Mouse (Mus musculus): ENCODE data around the gene Tekt1.

Gene Tekt1

DNA sequence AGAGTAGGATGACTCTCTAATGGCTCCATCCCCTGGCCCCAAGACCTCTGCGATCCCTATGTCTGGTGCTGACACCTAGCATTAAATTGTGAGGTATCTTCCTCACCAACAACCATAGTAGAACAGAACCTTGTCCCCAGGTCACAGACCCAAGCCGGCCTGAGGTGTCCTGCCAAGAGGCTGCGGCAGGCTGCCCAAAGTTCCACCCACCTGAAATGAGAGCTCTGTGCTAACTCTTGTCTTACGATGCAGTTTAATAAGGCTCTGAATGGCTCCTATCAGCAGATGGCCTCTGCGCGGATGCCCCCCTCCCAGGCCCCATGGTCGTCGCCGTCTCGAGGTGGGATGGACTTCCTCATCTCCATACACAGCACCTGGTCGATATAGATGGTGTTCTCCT lies 17.8 kb downstream of the Tekt1 start:
- in situ Hi-C loops (cut with MboI; ENCODE audit: low sequenced_read_pairs), result loop anchor here (5.0 kb wide), 1 partner anchor 78 kb away; no protein-coding TSS in a partner anchor

DNA sequence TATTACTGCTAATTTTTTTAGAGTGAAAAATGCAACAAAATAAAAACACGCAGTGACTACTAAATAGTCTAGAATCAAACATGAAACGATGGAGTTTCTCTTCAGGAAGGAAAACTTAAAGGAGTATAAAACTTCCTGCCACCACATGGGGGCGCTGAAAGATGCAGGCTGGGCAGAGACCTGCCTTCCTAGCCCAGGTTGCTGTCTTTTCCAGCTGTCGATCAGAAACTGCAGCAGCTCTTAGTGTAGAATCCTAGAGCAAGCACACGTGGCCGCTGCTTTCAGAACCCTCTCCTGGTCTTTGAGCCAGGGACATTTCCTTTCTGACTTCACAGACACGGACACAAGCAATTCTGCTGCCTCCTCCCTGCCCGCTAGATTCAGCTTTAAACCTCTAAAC lies 18.3 kb downstream of the Tekt1 start:
- in situ Hi-C loops (cut with MboI; ENCODE audit: low sequenced_read_pairs), result loop anchor here (5.0 kb wide), 1 partner anchor 78 kb away; no protein-coding TSS in a partner anchor

DNA sequence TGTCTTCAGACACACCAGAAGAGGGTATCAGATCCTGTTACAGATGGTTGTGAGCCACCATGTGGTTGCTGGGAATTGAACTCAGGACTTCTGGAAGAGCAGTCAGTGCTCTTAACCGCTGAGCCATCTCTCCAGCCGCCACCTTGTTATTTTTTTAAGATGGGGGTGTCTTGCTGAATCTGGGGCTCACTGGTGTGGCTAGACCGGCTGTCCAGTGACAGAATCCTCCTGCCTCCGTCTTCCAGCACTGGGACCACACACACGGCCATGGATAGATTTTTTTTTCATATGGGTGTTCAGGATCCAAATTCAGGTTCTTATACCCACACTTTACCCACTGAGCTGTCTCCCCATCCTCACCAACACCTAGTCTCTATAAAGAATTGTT lies 19.0 kb downstream of the Tekt1 start:
- in situ Hi-C loops (cut with MboI; ENCODE audit: low sequenced_read_pairs), result loop anchor here (5.0 kb wide), 1 partner anchor 79 kb away; no protein-coding TSS in a partner anchor

DNA sequence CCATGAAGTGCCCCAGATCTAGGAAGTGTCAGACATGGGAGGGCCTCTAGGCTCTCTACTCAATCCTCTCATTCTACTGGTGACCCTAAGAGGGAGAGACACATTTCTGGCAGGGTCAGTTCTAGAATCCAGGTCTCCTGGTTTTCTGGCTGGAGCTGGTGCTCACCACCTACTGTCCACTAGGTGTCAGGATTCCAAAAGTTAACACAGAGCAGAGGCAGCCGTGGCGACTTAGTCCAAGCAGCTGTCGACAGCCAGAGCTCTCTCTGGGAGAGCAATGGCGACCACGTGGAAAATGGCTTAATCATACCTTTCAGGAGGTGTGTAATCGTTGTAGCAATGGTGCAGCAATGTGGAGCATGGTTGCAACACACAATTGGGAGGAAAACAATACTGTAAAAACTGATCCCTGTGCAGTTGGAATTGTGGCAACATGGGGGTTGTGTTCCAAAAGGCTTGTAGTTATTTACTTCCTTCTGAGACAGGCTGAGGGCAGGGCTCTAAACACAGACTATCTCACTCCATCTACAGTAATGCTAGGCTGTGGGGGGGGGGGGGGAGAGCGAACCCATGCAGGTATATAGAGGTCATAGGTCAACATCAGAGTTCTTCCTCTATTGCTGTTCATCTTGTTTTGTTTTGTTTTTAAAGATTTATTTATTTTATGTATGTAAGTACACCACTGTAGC lies 19.5 kb downstream of the Tekt1 start:
- in situ Hi-C loops (cut with MboI; ENCODE audit: low sequenced_read_pairs), result loop anchor here (5.0 kb wide), 1 partner anchor 80 kb away; no protein-coding TSS in a partner anchor

DNA sequence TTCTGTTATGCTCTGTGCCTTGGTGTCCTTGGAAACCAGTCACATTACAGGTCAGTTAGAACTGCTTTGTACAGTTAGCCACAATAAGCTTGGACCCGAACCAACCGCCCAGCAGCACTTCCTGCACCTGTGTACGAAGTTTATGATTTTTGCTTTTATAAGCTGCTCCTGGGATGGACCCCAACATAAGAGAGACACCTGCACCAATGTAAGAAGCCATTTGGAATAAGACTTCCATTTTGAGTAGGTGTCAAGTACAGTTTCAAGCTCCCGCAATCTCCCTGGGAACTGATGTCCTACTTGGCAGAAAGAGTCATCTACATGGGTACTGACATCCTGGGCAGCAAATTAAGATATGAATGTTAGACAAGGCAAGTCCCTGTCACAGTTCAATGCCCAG lies 22.5 kb downstream of the Tekt1 start:
- in situ Hi-C loops (cut with MboI; ENCODE audit: low sequenced_read_pairs), result loop anchor here (5.0 kb wide), 1 partner anchor 83 kb away; no protein-coding TSS in a partner anchor

DNA sequence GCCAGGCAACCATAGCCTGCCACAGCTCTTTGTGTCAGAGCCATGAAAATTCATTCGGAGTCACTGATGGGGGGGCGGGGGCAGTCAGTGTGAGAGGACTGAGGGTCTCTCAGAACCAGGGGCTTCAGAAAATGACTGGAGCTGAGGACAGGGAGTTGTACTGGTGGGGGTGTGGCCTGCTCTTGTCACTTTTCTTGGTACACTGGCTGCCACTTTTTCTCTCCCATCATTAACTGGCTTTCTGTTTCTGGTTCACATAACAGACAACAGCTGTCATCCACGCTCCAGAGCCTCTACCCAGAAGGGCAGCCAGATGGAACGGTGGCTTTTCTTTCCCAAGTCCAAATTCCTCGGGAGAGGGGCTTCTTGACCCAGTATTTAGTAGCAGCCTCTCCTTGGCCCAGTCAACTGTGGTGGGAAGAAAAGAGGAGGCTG lies 23.8 kb downstream of the Tekt1 start:
- in situ Hi-C loops (cut with MboI; ENCODE audit: low sequenced_read_pairs), result no loop called here

DNA sequence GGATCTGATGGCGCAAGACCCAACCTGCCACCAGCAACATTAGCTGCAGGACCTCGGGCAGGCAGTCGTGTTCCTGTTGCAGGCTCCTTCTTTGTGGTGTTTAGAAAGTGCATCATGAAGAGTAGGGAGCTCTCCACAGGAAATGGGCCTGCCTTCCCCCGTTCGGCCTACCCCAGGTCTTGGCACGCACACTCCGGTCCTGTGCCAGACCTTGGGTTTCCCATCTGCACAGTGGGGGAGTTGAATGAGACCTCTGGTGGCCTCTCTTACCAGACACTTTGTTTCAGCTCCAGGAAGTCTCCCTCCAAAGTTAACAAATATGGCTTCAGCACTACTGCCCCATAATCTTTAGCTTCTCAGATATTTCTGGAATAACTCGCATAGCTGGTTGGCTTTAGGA lies 25.5 kb downstream of the Tekt1 start:
- in situ Hi-C loops (cut with MboI; ENCODE audit: low sequenced_read_pairs), result no loop called here

DNA sequence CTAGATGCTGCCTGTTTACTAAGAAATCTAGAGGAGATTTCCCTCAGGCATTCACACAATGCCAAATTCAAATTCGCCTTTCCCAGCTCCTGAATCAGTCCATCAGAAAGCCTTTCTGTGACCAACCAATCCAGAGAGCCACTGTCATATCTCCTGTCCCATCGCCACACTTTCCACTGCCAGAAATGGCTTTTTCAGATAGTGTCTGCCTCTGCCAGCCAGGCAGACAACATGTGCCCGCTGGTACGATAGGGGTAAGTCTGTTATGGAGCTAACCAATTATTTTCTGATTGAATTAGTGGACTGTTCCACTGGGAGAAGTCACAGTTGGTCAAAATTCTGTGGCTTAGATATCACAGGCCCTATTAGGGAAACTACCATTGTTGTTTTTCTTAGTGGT lies 27.6 kb downstream of the Tekt1 start:
- in situ Hi-C loops (cut with MboI; ENCODE audit: low sequenced_read_pairs), result no loop called here

DNA sequence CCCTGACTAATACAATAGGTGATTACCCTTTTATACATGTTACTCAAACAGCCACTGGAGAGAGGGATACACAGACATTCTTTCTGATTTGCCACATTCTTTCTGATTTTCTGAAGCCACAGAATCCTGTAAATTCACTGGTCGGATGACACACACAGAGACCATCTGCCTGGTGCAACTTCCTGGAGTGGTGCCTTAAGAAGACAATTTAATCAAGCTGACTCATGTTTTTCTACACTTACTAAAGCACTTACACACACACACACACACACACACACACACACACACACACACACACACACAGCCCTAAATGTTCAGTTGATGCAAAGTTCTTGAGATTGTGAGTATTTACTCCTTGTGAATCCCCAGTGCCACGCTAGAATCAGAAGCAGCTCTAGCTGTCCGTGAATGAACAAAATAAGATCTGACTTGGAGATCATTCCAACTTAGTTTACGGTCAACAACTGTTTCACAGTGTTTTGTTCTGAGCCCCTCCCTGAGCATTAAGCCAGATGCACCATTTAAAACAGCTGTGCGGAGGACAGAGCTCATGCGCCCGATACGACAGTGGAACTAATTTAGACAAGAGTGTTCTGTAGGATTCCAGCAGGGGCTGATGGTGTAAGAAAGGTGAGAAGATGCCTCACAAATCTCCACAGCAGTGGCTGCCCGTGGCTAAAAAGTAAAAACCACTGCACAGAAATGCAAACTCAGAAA lies 29.1 kb downstream of the Tekt1 start:
- in situ Hi-C loops (cut with MboI; ENCODE audit: low sequenced_read_pairs), result no loop called here

DNA sequence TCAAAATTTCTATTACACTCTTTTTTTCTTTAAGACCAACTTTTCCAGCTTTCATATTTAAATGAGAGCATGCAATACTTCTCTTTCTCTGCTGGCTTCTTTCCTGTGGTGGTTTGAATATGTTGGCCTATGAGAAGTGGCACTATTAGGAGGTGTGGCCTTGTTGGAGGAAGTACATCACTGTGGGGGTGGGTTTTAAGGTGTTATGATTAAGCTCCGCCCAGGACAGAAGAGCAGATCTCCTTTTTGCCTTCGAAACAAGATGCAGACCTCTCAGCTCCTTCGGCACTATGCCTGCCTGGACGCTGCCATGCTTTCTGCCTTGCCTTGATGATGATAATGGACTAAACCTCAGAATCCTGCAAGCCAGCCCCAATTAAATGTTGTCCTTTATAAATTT lies 36.5 kb downstream of the Tekt1 start:
- in situ Hi-C loops (cut with MboI; ENCODE audit: low sequenced_read_pairs), result no loop called here

DNA sequence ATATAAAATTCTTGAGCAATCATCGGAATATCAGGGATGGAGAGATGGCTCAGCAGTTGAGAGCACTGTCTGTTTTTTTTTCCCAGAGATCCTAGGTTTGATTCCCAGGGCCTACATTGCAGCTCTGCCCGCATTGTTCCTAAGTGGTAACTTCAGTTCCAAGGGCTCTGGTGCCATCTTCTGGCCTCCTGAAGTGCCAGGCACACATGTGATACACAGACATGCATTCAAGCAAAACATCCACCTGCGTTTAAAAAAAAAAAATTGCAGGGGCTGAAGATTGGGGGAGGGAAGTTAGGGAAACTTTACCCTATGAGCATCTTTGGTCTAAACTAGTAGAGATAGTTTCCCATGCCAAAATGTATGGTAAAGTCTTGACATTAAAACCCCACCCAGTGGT lies 37.8 kb downstream of the Tekt1 start:
- in situ Hi-C loops (cut with MboI; ENCODE audit: low sequenced_read_pairs), result no loop called here

DNA sequence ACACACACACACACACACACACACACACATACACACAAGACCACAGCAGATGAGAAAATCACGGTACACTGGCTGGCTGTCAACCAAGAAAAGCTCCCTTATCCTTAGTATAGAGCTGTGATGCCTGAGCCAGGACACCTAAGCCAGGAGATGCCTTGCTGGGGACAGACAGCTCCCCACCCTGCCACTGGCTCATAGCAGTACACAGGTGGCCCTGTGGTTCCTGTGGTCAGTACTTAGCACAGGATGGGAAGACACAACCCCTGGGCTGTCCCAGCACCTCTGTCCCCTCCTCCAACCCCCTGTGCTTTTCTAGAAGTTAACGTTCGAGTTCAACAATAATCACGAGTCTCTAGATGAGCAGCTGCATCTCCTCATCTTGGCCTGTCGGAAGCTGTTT lies 44.2 kb downstream of the Tekt1 start:
- in situ Hi-C loops (cut with MboI; ENCODE audit: low sequenced_read_pairs), result no loop called here

DNA sequence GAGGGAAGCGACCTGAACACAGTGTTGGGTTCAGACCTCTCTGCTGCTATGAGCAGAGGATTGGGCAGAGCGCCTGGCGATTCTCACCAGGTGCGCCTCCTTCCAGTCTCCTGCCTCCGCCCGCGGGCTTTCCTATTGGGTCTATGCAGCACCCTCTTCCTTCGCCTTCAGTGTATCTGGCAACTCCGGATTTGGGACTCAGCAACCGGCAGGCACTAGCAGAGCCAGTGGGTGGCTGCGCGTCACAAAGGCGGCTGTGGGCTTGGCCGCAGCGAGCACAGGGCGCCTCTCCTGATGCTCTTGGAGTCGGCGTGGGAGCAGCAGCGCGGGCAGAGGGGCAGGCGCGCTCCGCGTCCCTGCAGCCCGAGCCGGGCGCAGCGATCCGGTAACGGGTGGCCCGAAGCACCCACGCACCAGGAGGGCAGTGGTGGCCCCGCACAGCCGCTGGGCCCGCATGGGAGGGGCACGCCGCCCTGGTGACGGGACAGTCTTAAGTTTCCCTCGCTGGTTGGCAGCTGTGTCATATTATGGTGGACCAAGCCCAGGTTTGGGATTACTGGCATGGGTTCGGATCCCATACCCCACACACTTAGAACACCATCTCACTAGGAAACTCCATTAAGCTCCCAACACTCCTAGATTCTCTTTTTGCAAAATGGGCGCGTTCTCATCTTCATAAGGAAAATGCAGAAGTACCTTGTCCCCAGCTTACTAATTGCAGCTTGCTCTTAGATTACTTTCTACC lies 47.9 kb downstream of the Tekt1 start, which contains the start of gene Fbxo39:
Gene Fbxo39 (plus strand): TSS at position 294 of the 745 bp plus-strand sequence.
- in situ Hi-C loops (cut with MboI; ENCODE audit: low sequenced_read_pairs), result no loop called here

DNA sequence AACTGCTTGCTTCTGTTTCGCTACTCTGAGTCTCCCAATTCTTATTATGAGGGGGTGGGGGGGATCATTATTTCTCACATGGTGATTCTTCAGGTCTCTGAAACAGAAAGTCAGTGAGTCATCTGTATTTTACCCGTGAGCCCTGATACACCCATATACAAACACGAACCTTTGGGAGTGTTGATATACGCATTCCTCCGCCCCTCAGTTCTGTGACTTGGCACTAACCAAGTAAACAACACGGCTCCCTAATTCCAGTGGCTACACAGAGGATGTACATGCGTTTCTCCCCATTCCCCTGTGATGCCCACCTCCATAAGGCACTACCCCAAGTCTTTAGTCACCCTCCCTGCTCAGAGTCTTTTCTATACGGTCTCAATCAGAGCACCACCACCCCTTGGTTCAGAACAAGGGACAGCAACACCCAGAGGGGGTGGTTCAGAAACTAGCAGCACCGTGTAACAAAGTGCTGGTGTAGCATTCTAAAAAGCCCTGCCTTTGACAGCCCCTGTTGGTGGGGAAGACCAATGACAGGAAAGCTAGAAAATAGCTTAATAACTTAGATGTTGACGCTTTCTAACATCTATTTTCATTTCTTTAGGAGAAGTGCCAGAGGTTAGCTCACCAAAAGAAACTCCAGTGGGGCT lies 50.8 kb downstream of the Tekt1 start:
- in situ Hi-C loops (cut with MboI; ENCODE audit: low sequenced_read_pairs), result no loop called here

DNA sequence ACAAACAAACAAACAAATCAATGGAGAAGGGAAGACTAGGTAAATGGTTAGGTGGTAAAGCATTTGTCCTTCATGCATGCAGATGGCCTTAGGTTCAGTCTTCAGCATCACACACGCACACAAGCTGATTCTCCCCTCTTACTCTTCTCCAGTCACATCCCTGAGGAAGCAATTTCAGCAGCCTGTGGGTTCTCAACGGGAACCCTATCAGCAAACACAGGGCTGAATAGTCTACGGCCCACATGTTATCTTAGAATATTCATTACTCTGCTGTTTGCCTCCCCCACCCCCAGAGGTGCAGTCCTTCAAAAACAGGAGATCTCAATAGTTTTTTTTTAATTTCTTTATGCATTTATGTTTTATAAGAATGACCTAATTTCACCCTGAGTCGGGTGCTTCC lies 51.8 kb downstream of the Tekt1 start:
- in situ Hi-C loops (cut with MboI; ENCODE audit: low sequenced_read_pairs), result no loop called here

DNA sequence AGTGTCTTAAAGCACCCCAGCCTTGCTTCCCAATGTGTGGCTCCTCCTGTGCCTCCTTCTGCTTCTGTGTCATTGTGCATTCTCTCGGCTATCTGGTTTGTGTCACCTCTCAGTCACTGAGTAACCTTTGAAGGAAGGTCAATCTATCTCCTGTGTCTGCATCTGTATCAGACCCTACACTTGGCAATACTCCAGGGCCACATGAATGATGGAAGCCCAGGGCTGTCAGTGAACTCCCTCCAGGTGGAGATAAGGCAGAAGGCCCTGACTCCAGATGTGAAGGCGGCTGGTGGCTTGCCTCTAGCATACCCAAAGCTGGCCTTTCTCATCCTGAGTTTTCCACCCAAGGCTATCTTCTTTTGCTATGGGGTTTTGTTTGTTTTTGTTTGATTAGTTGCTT lies 53.3 kb downstream of the Tekt1 start:
- in situ Hi-C loops (cut with MboI; ENCODE audit: low sequenced_read_pairs), result no loop called here

DNA sequence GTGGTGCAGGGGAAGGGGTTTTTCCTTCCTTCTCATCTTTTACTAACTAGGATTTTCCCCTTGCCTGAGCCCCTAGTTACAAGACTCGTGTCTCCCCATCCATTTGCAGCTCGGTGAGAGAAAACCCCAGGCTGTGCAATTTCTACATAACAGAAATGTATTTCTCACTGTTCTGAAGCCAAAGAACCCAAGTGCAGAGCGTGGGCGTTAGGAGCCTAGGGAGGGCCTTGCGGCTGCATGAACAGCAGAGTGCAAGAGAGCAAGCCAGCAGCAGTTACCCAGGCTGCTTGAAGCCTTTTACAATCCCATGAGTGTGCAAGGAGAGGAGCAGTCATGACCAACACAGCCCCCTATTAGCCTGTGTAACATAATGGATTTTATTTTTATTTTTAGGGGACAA lies 54.8 kb downstream of the Tekt1 start:
- in situ Hi-C loops (cut with MboI; ENCODE audit: low sequenced_read_pairs), result no loop called here

DNA sequence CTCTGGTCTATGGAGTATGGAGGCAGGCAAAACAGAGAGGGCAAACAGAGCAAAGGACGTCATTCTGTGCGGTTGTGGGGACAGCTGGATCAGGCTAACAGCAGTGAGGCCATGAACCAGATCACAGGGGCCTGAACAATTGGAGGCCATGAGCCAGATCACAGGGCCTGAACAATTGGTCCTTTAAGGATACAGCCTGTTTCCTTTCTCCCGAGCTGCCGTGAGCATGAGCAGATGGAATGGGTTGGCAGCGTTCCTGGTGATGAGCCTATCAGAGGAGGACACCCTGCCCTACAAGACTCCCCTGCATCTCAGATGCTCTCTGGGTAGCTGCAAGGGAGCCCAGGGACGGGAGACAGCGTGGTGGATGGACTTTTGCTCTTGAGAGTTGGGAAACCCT lies 60.0 kb downstream of the Tekt1 start:
- in situ Hi-C loops (cut with MboI; ENCODE audit: low sequenced_read_pairs), result no loop called here

DNA sequence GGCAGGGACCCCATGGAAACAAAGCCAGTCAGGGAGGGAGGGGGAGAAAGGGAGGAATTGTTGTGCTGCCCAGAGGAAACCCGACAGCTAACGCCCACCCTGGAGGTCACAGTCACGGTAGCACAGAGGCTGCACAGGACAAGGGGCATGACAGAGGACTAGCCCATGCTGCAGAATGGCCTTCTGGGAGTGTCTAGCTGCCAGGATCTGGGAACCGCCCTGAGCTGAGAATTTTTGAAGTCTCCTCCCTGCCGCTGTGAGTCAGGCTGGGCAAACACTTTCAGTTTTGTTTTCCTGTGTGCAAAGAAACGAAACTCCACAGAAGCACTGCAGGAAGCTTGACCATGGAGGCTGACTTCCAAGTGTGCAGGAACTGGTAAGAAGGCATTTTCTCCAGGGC lies 60.9 kb downstream of the Tekt1 start, which contains the start of gene Xaf1:
Gene Xaf1 (plus strand): TSS at position 296 of the 400 bp plus-strand sequence.
- in situ Hi-C loops (cut with MboI; ENCODE audit: low sequenced_read_pairs), result no loop called here

Data from CH12F3 (cell line).